Mouse (Mus musculus): ENCODE measurements around the gene Qser1.

- TF ChIP-seq CTCF (IDR thresholded peaks at IDR 0.05) (no peak), EP300 (IDR thresholded peaks at IDR 0.05) (no peak)
These were observed 26.0 kb upstream of the Qser1 start for GRCm38 (mm10) chr2:104842559-104842958.
